Mouse (Mus musculus) stomach, postnatal 0 days (tissue): ENCODE results near the gene Prkce.

ENCODE experiments used
- CTCF ChIP-seq: IDR thresholded peaks from 2 replicates; pipeline ENCODE4 v1.5.1; 2016; ENCODE audit warnings: antibody characterized with exemption, low read depth, mild to moderate bottlenecking, moderate library complexity
- EP300 ChIP-seq: optimal IDR thresholded peaks from 2 replicates; pipeline ENCODE3; 2016; ENCODE audit warnings: antibody characterized with exemption

GRCm38 (mm10) chr17:86198496-86199465, 31.2 kb downstream of the Prkce start:
- no peak for TF ChIP-seq CTCF
- no peak for TF ChIP-seq EP300
